Mouse (Mus musculus): Measurements from ENCODE around the gene Vmn1r76. TPM values are rescaled to one million over a fixed set of nuclear protein-coding genes. Genes with fewer than 3 reads are reported as not detected.

Vmn1r76 gene
- polyA plus RNA-seq (2017; shearing (Covaris generic)), result 0.12 TPM

DNA sequence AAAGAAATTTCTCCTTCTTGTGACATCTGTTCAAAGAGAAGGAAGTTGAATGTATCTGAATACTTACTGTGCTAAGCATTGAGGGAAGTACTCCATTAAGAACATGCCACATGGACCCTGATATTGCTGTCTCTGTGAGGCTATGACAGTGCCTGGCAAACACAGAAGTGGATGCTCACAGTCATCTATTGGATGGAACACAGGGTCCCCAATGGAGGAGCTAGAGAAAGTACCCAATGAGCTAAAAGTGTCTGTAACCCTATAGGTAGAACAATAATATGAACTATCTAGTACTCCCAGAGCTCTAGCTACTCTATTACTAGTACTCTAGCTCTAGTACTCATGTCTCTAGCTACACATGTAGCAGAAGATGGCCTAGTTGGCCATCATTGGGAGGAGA lies at the start of gene Vmn1r76:
TSS of gene Vmn1r76 (minus strand) at position 101 of the 400 bp plus-strand sequence.

DNA sequence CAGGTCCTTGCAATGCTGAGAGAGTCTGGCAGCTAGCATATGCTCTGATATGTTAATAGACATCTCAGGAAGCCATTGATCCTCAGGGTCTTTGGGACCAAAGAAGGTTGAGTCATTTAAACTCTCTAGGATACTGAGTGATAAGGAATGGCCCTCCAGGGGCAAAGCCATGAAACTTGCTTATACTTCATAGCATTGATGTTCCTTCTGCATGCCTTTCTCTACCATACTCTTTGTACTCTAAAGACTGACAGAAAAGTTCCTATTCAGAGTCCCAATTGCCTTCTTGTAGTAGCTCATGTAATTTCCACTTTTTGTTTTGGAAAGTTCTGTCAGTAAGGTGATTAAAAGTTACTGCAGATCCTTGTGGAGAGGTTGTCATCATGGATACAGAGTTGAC lies 63.7 kb downstream of the Vmn1r76 start, which contains the start of gene Vmn1r75:
TSS of gene Vmn1r75 (plus strand) at position 301 of the 400 bp plus-strand sequence.

Other genes starting within 250 kb of the Vmn1r76 start
- gene Vmn1r73, start 207.9 kb downstream of the Vmn1r76 start, polyA plus RNA-seq (2017; shearing (Covaris generic)), result 0.27 TPM
- gene Vmn1r74, start 104.2 kb downstream of the Vmn1r76 start, polyA plus RNA-seq (2017; shearing (Covaris generic)), result not detected
- gene Vmn1r75, start 63.6 kb downstream of the Vmn1r76 start, polyA plus RNA-seq (2017; shearing (Covaris generic)), result not detected
- 0.06 TPM for gene Vmn1r77, start 98.5 kb upstream of the Vmn1r76 start, polyA plus RNA-seq (2017; shearing (Covaris generic))
- gene Vmn1r78, start 212.0 kb upstream of the Vmn1r76 start, polyA plus RNA-seq (2017; shearing (Covaris generic)), result 0.14 TPM
- not detected for gene Vmn1r79, start 233.1 kb upstream of the Vmn1r76 start, polyA plus RNA-seq (2017; shearing (Covaris generic))

Data from effector memory CD4-positive, alpha-beta T cell, adult 5 months (primary cell).